Mouse (Mus musculus) testis, adult 10 weeks (tissue): ENCODE data around the gene Cltb. TPM values are rescaled to one million over a fixed set of nuclear protein-coding genes. Genes with fewer than 3 reads are reported as not detected.

Experiments
- polyA plus RNA-seq: library from polyadenylated mRNA; stranded (reverse); fragments of 350-450 nt; fragmentation: Illumina TruSeq; extraction: RNeasy Lipid Tissue Mini Kit (QIAGEN cat#74804); gene quantifications from one replicate; pipeline ENCODE4 v1.2.3, GENCODE M21; 2014; ENCODE audit warnings: low read depth, low replicate concordance

The Cltb gene
- 5.6 TPM for polyA plus RNA-seq

DNA sequence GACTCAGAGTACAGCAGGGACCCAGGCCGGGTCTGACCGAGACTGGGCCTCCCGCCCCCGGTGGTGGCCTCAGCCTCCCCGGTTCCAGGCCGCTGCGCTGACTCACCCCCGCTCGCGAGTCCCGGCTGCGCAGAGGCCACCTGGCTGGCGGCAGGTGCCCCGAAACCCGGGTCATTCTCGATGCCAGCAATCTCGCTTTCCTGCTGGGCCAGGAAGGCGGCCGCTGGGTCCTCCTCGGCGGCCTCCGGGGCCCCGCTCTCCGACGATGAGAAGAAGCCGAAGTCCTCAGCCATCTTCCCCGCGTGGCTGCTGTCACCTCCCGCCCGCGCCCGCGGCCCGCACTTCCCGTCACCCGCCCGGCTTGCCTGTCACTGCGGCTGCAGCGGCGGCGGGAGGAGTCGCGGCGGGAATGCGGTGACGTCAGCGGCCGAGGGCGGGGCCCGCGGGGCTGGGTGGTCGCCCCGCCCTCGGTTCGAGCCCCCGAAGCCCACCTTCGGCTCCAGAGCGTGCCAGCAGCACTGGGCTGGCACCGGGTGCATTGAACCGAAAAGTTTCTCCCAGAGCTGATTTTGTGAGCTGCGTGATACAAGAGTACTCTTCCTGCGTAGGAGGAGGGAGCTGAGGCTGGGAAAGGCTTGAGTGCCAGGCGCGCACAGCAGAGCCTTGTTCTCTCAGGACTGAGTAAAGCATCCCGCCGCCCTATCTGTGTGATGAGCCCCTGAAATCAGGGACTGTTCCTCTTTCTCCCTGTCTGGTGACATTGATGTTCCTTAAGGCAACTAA lies at the start of gene Cltb:
Gene Cltb (minus strand): TSS at position 373 of the 783 bp plus-strand sequence.

DNA sequence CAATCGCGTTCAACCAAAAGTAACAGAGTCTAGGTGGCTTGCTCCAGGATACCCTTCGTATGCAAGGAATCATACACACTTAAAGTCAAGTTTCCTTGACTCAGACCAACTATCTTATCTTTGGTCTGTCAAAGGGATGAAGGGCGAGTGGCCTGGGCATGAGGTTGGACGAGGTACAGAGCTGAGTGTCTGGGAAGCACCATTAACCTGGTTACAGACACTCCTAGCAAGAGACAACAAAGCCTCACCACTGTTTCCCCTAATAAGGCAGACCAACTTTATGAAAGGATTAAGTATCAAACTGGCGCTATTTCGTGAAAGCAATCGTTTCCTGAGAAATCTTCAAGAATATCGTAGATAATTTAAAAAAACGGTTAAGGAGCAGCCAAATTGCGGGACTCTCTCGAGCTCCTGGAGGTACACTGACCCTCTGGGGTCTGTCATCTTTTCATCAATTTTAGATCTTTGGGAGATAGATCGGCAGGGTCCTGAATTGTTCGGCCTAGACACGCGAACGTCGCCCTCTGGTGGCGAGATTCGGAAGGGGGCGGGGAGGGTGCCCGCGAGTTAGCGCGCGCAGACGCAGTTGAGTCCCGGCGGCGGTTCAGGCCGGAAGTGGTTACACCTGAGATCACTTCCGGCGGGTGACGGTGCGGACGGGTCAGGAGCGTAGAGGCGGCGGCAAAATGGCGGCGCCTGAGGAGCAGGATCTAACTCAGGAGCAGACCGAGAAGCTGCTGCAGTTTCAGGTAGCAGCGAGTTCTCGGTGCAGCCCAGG lies 10.2 kb upstream of the Cltb start, which contains the start of gene Faf2:
Gene Faf2 (plus strand): TSS at position 630 of the 778 bp plus-strand sequence.

DNA sequence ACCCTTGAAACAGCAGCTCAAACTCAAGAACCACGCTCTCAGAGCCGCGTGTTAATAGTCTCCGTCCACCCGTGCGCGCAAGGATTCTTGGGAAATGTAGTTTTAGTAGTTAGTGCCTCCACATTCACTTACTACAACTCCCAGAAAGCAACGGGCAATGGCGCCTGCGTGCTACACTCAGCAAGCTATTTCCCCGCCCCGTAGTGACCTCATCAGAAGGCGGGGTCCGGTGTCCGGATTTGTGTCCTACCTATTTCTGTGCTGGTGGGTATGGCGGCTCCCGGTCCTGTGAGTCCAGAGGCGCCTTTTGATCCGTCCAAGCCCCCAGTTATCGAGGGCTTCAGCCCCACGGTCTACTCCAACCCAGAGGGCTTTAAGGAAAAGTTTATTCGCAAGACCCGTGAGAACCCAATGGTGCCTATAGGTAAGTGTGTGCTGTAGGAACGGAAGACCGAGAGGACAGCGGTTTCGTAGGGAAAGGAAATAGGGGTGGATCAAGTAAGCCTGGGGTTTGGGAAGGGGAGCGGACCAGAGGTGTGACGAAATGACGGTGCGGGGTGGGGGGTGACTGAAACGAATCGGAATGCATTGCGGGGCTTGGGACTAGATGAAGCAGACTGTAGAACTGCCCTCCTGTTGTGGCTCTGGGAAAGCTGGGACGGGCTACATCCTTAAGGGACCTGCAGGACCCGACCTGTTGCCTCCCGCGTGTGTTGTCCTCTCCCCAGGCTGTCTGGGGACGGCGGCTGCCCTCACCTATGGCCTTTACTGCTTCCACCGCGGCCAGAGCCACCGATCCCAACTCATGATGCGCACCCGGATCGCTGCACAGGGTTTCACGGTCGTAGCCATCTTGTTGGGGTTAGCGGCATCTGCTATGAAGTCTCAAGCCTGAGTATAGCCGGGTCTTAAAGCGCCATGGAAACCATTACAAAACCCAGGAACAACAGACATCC lies 20.9 kb downstream of the Cltb start, which contains the start of the genes Nop16 and Higd2a:
Gene Nop16 (minus strand): TSS at position 95 of the 956 bp plus-strand sequence.
Gene Higd2a (plus strand): TSS at position 212 of the 956 bp plus-strand sequence.

DNA sequence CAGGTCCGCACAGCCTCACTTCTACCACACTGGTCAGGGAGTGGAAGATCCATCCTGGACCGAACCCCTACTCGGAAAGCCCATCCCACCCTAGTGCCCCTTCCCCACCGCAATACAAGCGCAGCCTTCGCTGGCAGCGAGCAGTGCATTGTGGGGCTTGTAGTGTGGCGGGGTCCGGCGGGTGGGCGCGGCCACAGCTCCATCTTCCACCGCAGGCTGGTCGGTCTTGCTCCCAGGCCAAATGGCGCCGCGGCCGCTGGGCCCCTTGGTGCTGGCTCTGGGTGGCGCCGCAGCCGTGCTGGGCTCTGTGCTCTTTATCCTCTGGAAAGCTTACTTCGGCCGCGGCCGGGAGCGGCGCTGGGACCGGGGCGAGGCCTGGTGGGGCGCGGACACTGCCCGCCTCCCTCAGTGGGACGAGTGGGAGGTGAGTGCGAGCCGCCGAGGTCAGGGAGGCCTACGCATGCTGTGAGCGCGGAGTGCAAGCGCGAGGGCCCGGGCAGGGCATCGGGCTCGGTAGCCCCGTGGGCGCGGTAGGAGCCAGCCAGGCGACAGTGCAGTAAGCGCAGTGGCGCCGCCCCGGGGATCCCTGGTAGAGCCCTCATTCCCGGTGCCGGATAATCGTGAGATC lies 36.2 kb downstream of the Cltb start, which contains the start of gene Arl10:
Gene Arl10 (plus strand): TSS at position 162 of the 628 bp plus-strand sequence.

DNA sequence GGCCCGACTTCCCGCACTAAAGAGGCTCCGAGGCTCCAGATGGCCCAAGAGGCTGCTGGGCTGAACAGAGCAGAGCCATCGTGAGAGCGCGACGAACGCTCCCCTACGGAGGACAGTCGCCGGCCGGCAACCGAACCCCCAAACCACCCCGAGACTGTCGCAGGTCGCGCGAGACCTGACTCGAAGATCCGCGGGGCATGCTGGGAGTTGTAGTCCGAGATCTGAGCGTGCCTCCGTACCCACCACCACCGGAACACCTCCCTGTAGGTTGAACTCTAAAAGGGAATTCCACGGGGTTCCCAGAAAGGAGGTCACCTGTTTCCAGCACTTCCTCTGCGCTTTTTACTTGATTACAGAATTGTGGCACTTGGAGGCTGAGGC lies 46.0 kb downstream of the Cltb start, which contains the start of gene 4833439L19Rik:
Gene 4833439L19Rik (minus strand): TSS at position 235 of the 381 bp plus-strand sequence.

Other genes starting within 250 kb of the Cltb start
- gene Cplx2, start 240.0 kb downstream of the Cltb start, polyA plus RNA-seq = 0.18 TPM
- gene Thoc3, start 142.5 kb downstream of the Cltb start, polyA plus RNA-seq = 7.8 TPM
- 35.7 TPM for gene Simc1, start 107.6 kb downstream of the Cltb start, polyA plus RNA-seq
- 44.5 TPM for gene 4833439L19Rik, start 45.9 kb downstream of the Cltb start, polyA plus RNA-seq
- not detected for gene Arl10, start 36.3 kb downstream of the Cltb start, polyA plus RNA-seq
- 8.0 TPM for gene Nop16, start 21.3 kb downstream of the Cltb start, polyA plus RNA-seq
- 10.6 TPM for gene Higd2a, start 21.1 kb downstream of the Cltb start, polyA plus RNA-seq
- 59.8 TPM for gene Faf2, start 10.4 kb upstream of the Cltb start, polyA plus RNA-seq
- 11.5 TPM for gene Rnf44, start 82.6 kb upstream of the Cltb start, polyA plus RNA-seq
- 0.14 TPM for gene Cdhr2, start 90.1 kb upstream of the Cltb start, polyA plus RNA-seq
- gene Gprin1, start 138.5 kb upstream of the Cltb start, polyA plus RNA-seq = not detected
- not detected for gene Sncb, start 155.3 kb upstream of the Cltb start, polyA plus RNA-seq
- gene Eif4e1b, start 172.7 kb upstream of the Cltb start, polyA plus RNA-seq = not detected
- 5.2 TPM for gene Tspan17, start 178.0 kb upstream of the Cltb start, polyA plus RNA-seq